Mouse (Mus musculus): ENCODE results near the gene Gramd1b.

DNA sequence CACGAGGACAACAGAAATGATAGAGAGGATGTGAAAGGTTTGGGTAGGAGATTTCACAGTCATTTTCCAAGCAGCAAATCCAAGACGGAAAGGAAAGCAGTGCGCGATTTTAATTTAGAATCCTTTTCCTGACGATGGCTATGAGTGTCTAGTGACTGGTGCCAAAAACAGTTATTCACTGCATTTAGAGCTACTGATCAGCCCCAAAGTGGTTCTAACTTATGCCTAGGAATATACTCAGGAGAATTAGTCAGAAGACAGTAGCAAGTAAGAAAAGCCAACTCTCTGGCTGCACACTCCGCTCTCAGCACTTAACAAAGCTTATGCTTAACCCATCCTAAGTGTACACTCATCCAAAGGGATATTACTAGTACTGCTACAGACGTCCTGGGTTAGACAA is 166.9 kb downstream of the Gramd1b start:
- no peak for TF ChIP-seq CTCF (IDR thresholded peaks at IDR 0.05; ENCODE audit: low read depth)
- TF ChIP-seq EP300 (IDR thresholded peaks at IDR 0.05; ENCODE audit: low read depth) = no peak

All from heart, postnatal 0 days (tissue).